In the genomic region with DNA sequence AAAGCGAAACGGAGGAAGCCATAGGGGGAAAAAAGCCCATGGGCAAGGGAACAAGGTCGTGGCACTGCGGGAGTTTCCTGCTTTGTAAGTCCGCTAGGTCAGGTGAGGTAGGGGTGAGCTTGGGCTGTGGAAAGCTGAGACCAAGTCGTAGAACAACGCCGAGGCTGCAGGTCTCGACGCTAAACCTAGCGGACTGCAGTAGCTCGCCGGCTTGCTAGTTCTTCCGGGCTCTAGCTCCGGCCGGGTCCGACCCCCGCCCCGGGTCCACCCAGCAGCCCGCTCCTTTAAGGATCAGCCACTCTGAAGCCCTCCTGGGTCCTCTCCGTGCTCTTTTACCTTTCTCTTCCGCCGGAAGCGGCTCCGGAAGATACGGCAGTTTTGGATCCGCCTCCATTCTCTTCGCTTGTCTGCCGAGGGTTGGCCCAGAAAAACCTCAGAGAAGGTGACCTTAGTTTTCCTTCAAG, we compare ENCODE assay signal across 8 mouse cellular contexts. TPM values are rescaled to one million over a fixed set of nuclear protein-coding genes. Genes with fewer than 3 reads are reported as not detected.
DNase-seq lines count a peak whose midpoint lies in the region; ATAC-seq and TF ChIP-seq lines count a peak whose summit lies in the region.

No protein-coding gene starts in this region.

- peak; percentile 69 for DNase-seq in ES-CJ7 (ENCODE audit: low read depth, low spot score)
- peak; percentile 84 to 86 for DNase-seq in cerebellum, adult 2 months
- peak; percentile 79 for DNase-seq in forebrain, postnatal 0 days
- DNase-seq in layer of hippocampus, adult 9-11 months, result peak; percentile 66
- peak; percentile 79 for DNase-seq in lung, postnatal 0 days (ENCODE audit: low spot score)
- DNase-seq in ovary, postnatal 14 days (ENCODE audit: low spot score), result peak; percentile 61
- DNase-seq in thymus, postnatal 10 days (ENCODE audit: low spot score in 2 of 2), result peak; percentile 64 to 76

- peak overlapping the region; percentile 67 for H3K4me2 ChIP-seq in forebrain, postnatal 0 days (ENCODE audit: low read depth)
- peak overlapping the region; percentile 80 for H3K4me2 ChIP-seq in lung, postnatal 0 days (replicated peaks; ENCODE audit: low read depth, low read length)

- H3K4me1 ChIP-seq in cerebellum, adult 2 months (ENCODE audit: control insufficient read depth, insufficient read depth, low read length), result peaks cover 7% of the 10 kb centered on the region; the same call in 1 of the 2 replicates
- peaks cover 10% of the 10 kb centered on the region for H3K4me1 ChIP-seq in forebrain, postnatal 0 days (ENCODE audit: insufficient read depth)
- H3K4me1 ChIP-seq in lung, postnatal 0 days (ENCODE audit: insufficient read depth, low read depth, low read length), result peaks cover 17% of the 10 kb centered on the region; the same call in 1 of the 2 replicates

- peak overlapping the region; percentile 60 for H3K27ac ChIP-seq in cerebellum, adult 2 months (ENCODE audit: insufficient read depth, low read length)
- peak overlapping the region; percentile 51 for H3K27ac ChIP-seq in forebrain, postnatal 0 days (ENCODE audit: low read depth, low read length)
- peak overlapping the region; percentile 74; the same call in 1 of the 2 replicates for H3K27ac ChIP-seq in lung, postnatal 0 days (ENCODE audit: low read length)

- peak overlapping the region; percentile 68 for H3K4me3 ChIP-seq in cerebellum, adult 2 months (replicated peaks; ENCODE audit: insufficient read depth, low read depth, low read length)
- peak overlapping the region; percentile 44 for H3K4me3 ChIP-seq in forebrain, postnatal 0 days (ENCODE audit: low read depth, low read length)
- peak overlapping the region; percentile 57 for H3K4me3 ChIP-seq in lung, postnatal 0 days (ENCODE audit: low read depth, low read length)

- peak; percentile 78; the same call in 1 of the 2 replicates for TF ChIP-seq POLR2A in cerebellum, adult 2 months (IDR thresholded peaks at IDR 0.05; ENCODE audit: borderline replicate concordance, insufficient read depth, low read length)

- no peak for TF ChIP-seq CTCF in cerebellum, adult 2 months (IDR thresholded peaks at IDR 0.05; ENCODE audit: borderline replicate concordance, insufficient read depth, low read depth, low read length)
- TF ChIP-seq CTCF in forebrain, postnatal 0 days (IDR thresholded peaks at IDR 0.05; ENCODE audit: low read depth), result no peak
- no peak for TF ChIP-seq CTCF in lung, postnatal 0 days (IDR thresholded peaks at IDR 0.05)

- no peaks in the 10 kb centered on the region for H3K9me3 ChIP-seq in forebrain, postnatal 0 days (ENCODE audit: low read length)
- H3K9me3 ChIP-seq in lung, postnatal 0 days (ENCODE audit: low read length), result no peaks in the 10 kb centered on the region

- TF ChIP-seq EP300 in lung, postnatal 0 days (IDR thresholded peaks at IDR 0.05), result no peak

- H3K36me3 ChIP-seq in forebrain, postnatal 0 days (ENCODE audit: insufficient read depth), result no peaks in the 10 kb centered on the region
- H3K36me3 ChIP-seq in lung, postnatal 0 days (ENCODE audit: insufficient read depth, low read length), result no peaks in the 10 kb centered on the region

- no peaks in the 10 kb centered on the region for H3K27me3 ChIP-seq in cerebellum, adult 2 months (ENCODE audit: control insufficient read depth, insufficient read depth, low read length)
- H3K27me3 ChIP-seq in forebrain, postnatal 0 days (ENCODE audit: insufficient read depth, low read length), result peaks cover 4% of the 10 kb centered on the region; the same call in 1 of the 2 replicates
- H3K27me3 ChIP-seq in lung, postnatal 0 days (replicated peaks; ENCODE audit: insufficient read depth, low read length), result peaks cover 11% of the 10 kb centered on the region

- WGBS in cerebellum, adult 2 months, result 1% methylated on average over 29 of the region's 29 CpGs
- WGBS in forebrain, postnatal 0 days, result 4% methylated on average over 28 of the region's 29 CpGs
- under 1% methylated on average over 29 of the region's 29 CpGs for WGBS in lung, postnatal 0 days

- ATAC-seq in forebrain, postnatal 0 days, result peak; percentile 76
- ATAC-seq in hematopoietic stem cell, adult 5-6 weeks (replicated peaks in 1 of 2; ENCODE audit: insufficient read depth in 1 of 2, low FRiP score in 2 of 2, low TSS enrichment in 1 of 2, low read depth in 1 of 2, poor library complexity in 2 of 2, severe bottlenecking in 2 of 2), result peak; percentile 19 to 34; a peak in 3 of 4 replicates
- peak; percentile 46; the same call in 1 of the 2 replicates for ATAC-seq in lung, postnatal 0 days

- H3K9ac ChIP-seq in forebrain, postnatal 0 days, result peak overlapping the region; percentile 68
- H3K9ac ChIP-seq in lung, postnatal 0 days (replicated peaks; ENCODE audit: low read depth), result peak overlapping the region; percentile 60

RNA-seq across cellular contexts. Expression of a gene that starts 3.1 kb away (rescaled TPM):
- polyA plus RNA-seq in cerebellum, adult 2 months (2012; rRNA removed), result 1.7 and 2.1 TPM in 2 replicates
- 0.38 and 0.43 TPM in 2 replicates for total RNA-seq in forebrain, postnatal 0 days (2014; rRNA removed)
- 0.74 and 0.78 TPM in 2 replicates for polyA plus RNA-seq in forebrain, postnatal 0 days (2015; fragmentation: Nextera tagmentation; extraction: Ambion mirVana)
- total RNA-seq in hematopoietic stem cell, adult 5-6 weeks (2017), result 0.10 TPM in 1 of 2 replicates, not detected in the other
- 0.10 and 0.25 TPM in 2 replicates for polyA plus RNA-seq in lung, postnatal 0 days (2015; fragmentation: Nextera tagmentation; extraction: Ambion mirVana)

RNA-seq across cellular contexts. Expression of a gene that starts 17.1 kb away (rescaled TPM):
- 10.0 and 14.6 TPM in 2 replicates for polyA plus RNA-seq in cerebellum, adult 2 months (2012; rRNA removed)
- 12.9 and 13.6 TPM in 2 replicates for total RNA-seq in forebrain, postnatal 0 days (2014; rRNA removed)
- 3.2 and 4.7 TPM in 2 replicates for polyA plus RNA-seq in forebrain, postnatal 0 days (2015; fragmentation: Nextera tagmentation; extraction: Ambion mirVana)
- 6.8 and 10.8 TPM in 2 replicates for total RNA-seq in hematopoietic stem cell, adult 5-6 weeks (2017)
- polyA plus RNA-seq in lung, postnatal 0 days (2015; fragmentation: Nextera tagmentation; extraction: Ambion mirVana), result 3.1 and 4.4 TPM in 2 replicates

RNA-seq across cellular contexts. Expression of a gene that starts 17.1 kb away (rescaled TPM):
- 29.9 and 30.0 TPM in 2 replicates for polyA plus RNA-seq in cerebellum, adult 2 months (2012; rRNA removed)
- 34.2 and 39.9 TPM in 2 replicates for total RNA-seq in forebrain, postnatal 0 days (2014; rRNA removed)
- polyA plus RNA-seq in forebrain, postnatal 0 days (2015; fragmentation: Nextera tagmentation; extraction: Ambion mirVana), result 20.2 and 23.2 TPM in 2 replicates
- 35.8 and 38.5 TPM in 2 replicates for total RNA-seq in hematopoietic stem cell, adult 5-6 weeks (2017)
- polyA plus RNA-seq in lung, postnatal 0 days (2015; fragmentation: Nextera tagmentation; extraction: Ambion mirVana), result 19.6 and 20.7 TPM in 2 replicates

RNA-seq across cellular contexts. Expression of a gene that starts 52.6 kb away (rescaled TPM):
- 10.2 TPM in 2 replicates for polyA plus RNA-seq in cerebellum, adult 2 months (2012; rRNA removed)
- 17.4 and 25.3 TPM in 2 replicates for total RNA-seq in forebrain, postnatal 0 days (2014; rRNA removed)
- polyA plus RNA-seq in forebrain, postnatal 0 days (2015; fragmentation: Nextera tagmentation; extraction: Ambion mirVana), result 1.9 and 2.4 TPM in 2 replicates
- 0.10 and 0.56 TPM in 2 replicates for total RNA-seq in hematopoietic stem cell, adult 5-6 weeks (2017)
- 0.37 and 0.38 TPM in 2 replicates for polyA plus RNA-seq in lung, postnatal 0 days (2015; fragmentation: Nextera tagmentation; extraction: Ambion mirVana)

Comparison
In these comparisons a context has a peak if more than half of its experiments do, and no peak if none do; other contexts are left out.
1. Peak in every context shown above with its lines: DNase-seq, ATAC-seq, H3K4me3 ChIP-seq and H3K27ac ChIP-seq.